Mouse (Mus musculus): ENCODE measurements around the gene Elp5. TPM values are rescaled to one million over a fixed set of nuclear protein-coding genes. Genes with fewer than 3 reads are reported as not detected.
"Not testable (repeated sequence)": the region's sequence is repeated elsewhere in the genome, so short reads cannot be mapped to it uniquely, and the experiment has no call there.

Elp5 gene
- polyA plus RNA-seq, 1 experiment: 77.6 TPM

- Histone ChIP-seq H3K9me3 (replicated peaks; ENCODE audit: control insufficient read depth, insufficient read depth, low read length, poor library complexity, severe bottlenecking) (no peaks in the 10 kb centered on the region), H3K27me3 (ENCODE audit: control insufficient read depth, insufficient read depth, low read length, poor library complexity, severe bottlenecking) (no peaks in the 10 kb centered on the region), H3K9ac (ENCODE audit: low read depth, poor library complexity, severe bottlenecking) (peak overlapping the region; percentile 42), H3K27ac (ENCODE audit: insufficient read depth, low read length) (no peak overlapping the region), H3K4me3 (ENCODE audit: low read depth, low read length) (peak overlapping the region; percentile 59), H3K36me3 (ENCODE audit: control insufficient read depth, insufficient read depth, low read length, poor library complexity, severe bottlenecking) (no peaks in the 10 kb centered on the region), H3K4me1 (ENCODE audit: control insufficient read depth, insufficient read depth, low read length) (peaks cover 9% of the 10 kb centered on the region)
- TF ChIP-seq POLR2A (IDR thresholded peaks at IDR 0.05; ENCODE audit: insufficient read depth, low read length): no peak
- TF ChIP-seq CTCF (IDR thresholded peaks at IDR 0.05; ENCODE audit: low read depth, low read length): peak; percentile 85
Measured at GRCm38 (mm10) chr11:69934169-69934568, 48.1 kb downstream of the Elp5 start.

- no peak overlapping the region for H3K4me3 ChIP-seq (ENCODE audit: low read depth, low read length)
- TF ChIP-seq POLR2A (IDR thresholded peaks at IDR 0.05; ENCODE audit: insufficient read depth, low read length) (no peak), CTCF (IDR thresholded peaks at IDR 0.05; ENCODE audit: low read depth, low read length) (no peak), EP300 (IDR thresholded peaks at IDR 0.05; ENCODE audit: insufficient read depth, low read depth, low read length) (no peak)
- H3K36me3 ChIP-seq (ENCODE audit: control insufficient read depth, insufficient read depth, low read length, poor library complexity, severe bottlenecking): no peaks in the 10 kb centered on the region
- H3K27me3 ChIP-seq (ENCODE audit: control insufficient read depth, insufficient read depth, low read length, poor library complexity, severe bottlenecking): no peaks in the 10 kb centered on the region
- H3K9ac ChIP-seq (ENCODE audit: low read depth, poor library complexity, severe bottlenecking): no peak overlapping the region
- peaks cover 1% of the 10 kb centered on the region for H3K4me1 ChIP-seq (ENCODE audit: control insufficient read depth, insufficient read depth, low read length)
- no peaks in the 10 kb centered on the region for H3K9me3 ChIP-seq (replicated peaks; ENCODE audit: control insufficient read depth, insufficient read depth, low read length, poor library complexity, severe bottlenecking)
- H3K27ac ChIP-seq (ENCODE audit: insufficient read depth, low read length): no peak overlapping the region
Measured at GRCm38 (mm10) chr11:69933066-69933465, 49.3 kb downstream of the Elp5 start.

- Histone ChIP-seq H3K27ac (ENCODE audit: insufficient read depth, low read length) (no peak overlapping the region), H3K4me3 (ENCODE audit: low read depth, low read length) (no peak overlapping the region), H3K27me3 (ENCODE audit: control insufficient read depth, insufficient read depth, low read length, poor library complexity, severe bottlenecking) (no peaks in the 10 kb centered on the region), H3K9ac (ENCODE audit: low read depth, poor library complexity, severe bottlenecking) (no peak overlapping the region), H3K9me3 (replicated peaks; ENCODE audit: control insufficient read depth, insufficient read depth, low read length, poor library complexity, severe bottlenecking) (no peaks in the 10 kb centered on the region), H3K4me1 (ENCODE audit: control insufficient read depth, insufficient read depth, low read length) (no peaks in the 10 kb centered on the region), H3K36me3 (ENCODE audit: control insufficient read depth, insufficient read depth, low read length, poor library complexity, severe bottlenecking) (no peaks in the 10 kb centered on the region)
- TF ChIP-seq EP300 (IDR thresholded peaks at IDR 0.05; ENCODE audit: insufficient read depth, low read depth, low read length): no peak
- no peak for TF ChIP-seq POLR2A (IDR thresholded peaks at IDR 0.05; ENCODE audit: insufficient read depth, low read length)
- TF ChIP-seq CTCF (IDR thresholded peaks at IDR 0.05; ENCODE audit: low read depth, low read length): peak; percentile 62
Measured at GRCm38 (mm10) chr11:69932254-69932653, 50.1 kb downstream of the Elp5 start.

- Histone ChIP-seq H3K4me3 (ENCODE audit: low read depth, low read length) (no peak overlapping the region), H3K4me1 (ENCODE audit: control insufficient read depth, insufficient read depth, low read length) (no peaks in the 10 kb centered on the region), H3K27ac (ENCODE audit: insufficient read depth, low read length) (no peak overlapping the region), H3K27me3 (ENCODE audit: control insufficient read depth, insufficient read depth, low read length, poor library complexity, severe bottlenecking) (no peaks in the 10 kb centered on the region), H3K9ac (ENCODE audit: low read depth, poor library complexity, severe bottlenecking) (no peak overlapping the region), H3K36me3 (ENCODE audit: control insufficient read depth, insufficient read depth, low read length, poor library complexity, severe bottlenecking) (no peaks in the 10 kb centered on the region), H3K9me3 (replicated peaks; ENCODE audit: control insufficient read depth, insufficient read depth, low read length, poor library complexity, severe bottlenecking) (no peaks in the 10 kb centered on the region)
- TF ChIP-seq POLR2A (IDR thresholded peaks at IDR 0.05; ENCODE audit: insufficient read depth, low read length): no peak
- TF ChIP-seq CTCF (IDR thresholded peaks at IDR 0.05; ENCODE audit: low read depth, low read length): no peak
- no peak for TF ChIP-seq EP300 (IDR thresholded peaks at IDR 0.05; ENCODE audit: insufficient read depth, low read depth, low read length)
Measured at GRCm38 (mm10) chr11:69931769-69932168, 50.5 kb downstream of the Elp5 start.

- Histone ChIP-seq H3K36me3 (ENCODE audit: control insufficient read depth, insufficient read depth, low read length, poor library complexity, severe bottlenecking) (no peaks in the 10 kb centered on the region), H3K27ac (ENCODE audit: insufficient read depth, low read length) (no peak overlapping the region), H3K4me3 (ENCODE audit: low read depth, low read length) (no peak overlapping the region), H3K9ac (ENCODE audit: low read depth, poor library complexity, severe bottlenecking) (no peak overlapping the region), H3K4me1 (ENCODE audit: control insufficient read depth, insufficient read depth, low read length) (no peaks in the 10 kb centered on the region), H3K9me3 (replicated peaks; ENCODE audit: control insufficient read depth, insufficient read depth, low read length, poor library complexity, severe bottlenecking) (no peaks in the 10 kb centered on the region), H3K27me3 (ENCODE audit: control insufficient read depth, insufficient read depth, low read length, poor library complexity, severe bottlenecking) (no peaks in the 10 kb centered on the region)
- TF ChIP-seq CTCF (IDR thresholded peaks at IDR 0.05; ENCODE audit: low read depth, low read length) (no peak), EP300 (IDR thresholded peaks at IDR 0.05; ENCODE audit: insufficient read depth, low read depth, low read length) (no peak), POLR2A (IDR thresholded peaks at IDR 0.05; ENCODE audit: insufficient read depth, low read length) (no peak)
Measured at GRCm38 (mm10) chr11:69930967-69931537, 51.3 kb downstream of the Elp5 start.

- not testable (repeated sequence) for H3K4me3 ChIP-seq (ENCODE audit: low read depth, low read length); H3K9me3 ChIP-seq (replicated peaks; ENCODE audit: control insufficient read depth, insufficient read depth, low read length, poor library complexity, severe bottlenecking); H3K27me3 ChIP-seq (ENCODE audit: control insufficient read depth, insufficient read depth, low read length, poor library complexity, severe bottlenecking); H3K36me3 ChIP-seq (ENCODE audit: control insufficient read depth, insufficient read depth, low read length, poor library complexity, severe bottlenecking); H3K4me1 ChIP-seq (ENCODE audit: control insufficient read depth, insufficient read depth, low read length); H3K9ac ChIP-seq (ENCODE audit: low read depth, poor library complexity, severe bottlenecking); H3K27ac ChIP-seq (ENCODE audit: insufficient read depth, low read length)
Measured at GRCm38 (mm10) chr11:69930176-69930575, 52.1 kb downstream of the Elp5 start.

Data from ES-Bruce4 (cell line).